Mouse (Mus musculus) embryonic facial prominence, embryonic 12.5 days (tissue): ENCODE measurements around the gene Dusp28. TPM values are rescaled to one million over a fixed set of nuclear protein-coding genes. Genes with fewer than 3 reads are reported as not detected.
A peak's percentile ranks its signal among the peaks of the same experiment; 100 is the strongest.
"Not testable (repeated sequence)": the region's sequence is repeated elsewhere in the genome, so short reads cannot be mapped to it uniquely, and the experiment has no call there.

Experiments
- ATAC-seq: fragments of 200-750 bp; cut with Nextera tagmentation; 2 replicates; pipeline ENCODE4 v1.8.0; 2017; ENCODE audit not compliant: insufficient number of reproducible peaks, insufficient read depth, low FRiP score, low TSS enrichment
- H3K27ac ChIP-seq: fragments of 300-500 bp; sonication (generic); 2 replicates; pipeline ENCODE4 v1.5.1; 2016; ENCODE audit warnings: mild to moderate bottlenecking
- H3K27me3 ChIP-seq: fragments of 300-500 bp; sonication (generic); 2 replicates; pipeline ENCODE4 v1.6.1; 2016; ENCODE audit warnings: mild to moderate bottlenecking, moderate library complexity
- H3K36me3 ChIP-seq: fragments of 300-500 bp; sonication (generic); 2 replicates; pipeline ENCODE4 v1.6.1; 2016; ENCODE audit warnings: mild to moderate bottlenecking
- H3K4me1 ChIP-seq: fragments of 300-500 bp; sonication (generic); 2 replicates; pipeline ENCODE4 v1.6.1; 2016
- H3K4me2 ChIP-seq: fragments of 300-500 bp; sonication (generic); replicated peaks from 2 replicates; pipeline ENCODE4 v1.6.1; 2016; ENCODE audit warnings: mild to moderate bottlenecking, moderate library complexity
- H3K4me3 ChIP-seq: fragments of 300-500 bp; sonication (generic); 2 replicates; pipeline ENCODE4 v1.5.1; 2016; ENCODE audit warnings: mild to moderate bottlenecking
- H3K9ac ChIP-seq: fragments of 300-500 bp; sonication (generic); 2 replicates; pipeline ENCODE4 v1.6.1; 2016; ENCODE audit warnings: mild to moderate bottlenecking, moderate library complexity
- H3K9me3 ChIP-seq: fragments of 300-500 bp; sonication (generic); 2 replicates; pipeline ENCODE4 v1.6.1; 2016; ENCODE audit warnings: mild to moderate bottlenecking, moderate library complexity
- WGBS: fragments of 180-500 bp; shearing (Covaris S2); methylation state at CpG from one replicate; pipeline ENCODE4 v1.1.7; 2016; 5-methylcytosine and 5-hydroxymethylcytosine counted together
- polyA plus RNA-seq: library from polyadenylated mRNA; unstranded; fragments of >200 nt; fragmentation: Nextera tagmentation; extraction: Ambion mirVana; gene quantifications from 2 replicates; pipeline ENCODE4 v1.2.1, GENCODE M21; 2016

The Dusp28 gene
- polyA plus RNA-seq, 1 experiment from 2014 or later = 10.8 TPM

GRCm38 (mm10) chr1:92949426-92949825, 42.6 kb downstream of the Dusp28 start:
- no peaks in the 10 kb centered on the region for H3K27me3 ChIP-seq
- H3K36me3 ChIP-seq = peaks cover 45% of the 10 kb centered on the region
- ATAC-seq = no peak
- H3K9me3 ChIP-seq = no peaks in the 10 kb centered on the region
- no peak overlapping the region for H3K9ac ChIP-seq
- 65% methylated on average over 6 of the region's 6 CpGs for WGBS
- no peaks in the 10 kb centered on the region for H3K4me1 ChIP-seq
- H3K27ac ChIP-seq = no peak overlapping the region
- H3K4me3 ChIP-seq = no peak overlapping the region
- no peak overlapping the region for H3K4me2 ChIP-seq

- WGBS = 74% methylated on average over 5 of the region's 5 CpGs
- H3K9me3 ChIP-seq = no peaks in the 10 kb centered on the region
Measured at GRCm38 (mm10) chr1:92950607-92951006, 43.8 kb downstream of the Dusp28 start, which contains the start of gene Gpr35. Gpr35 (plus strand) TSS chr1:92950865.

GRCm38 (mm10) chr1:92953641-92954040, 46.9 kb downstream of the Dusp28 start:
- Histone ChIP-seq H3K36me3 (peaks cover 7% of the 10 kb centered on the region), H3K4me3 (no peak overlapping the region), H3K27ac (no peak overlapping the region), H3K9ac (no peak overlapping the region), H3K4me2 (no peak overlapping the region), H3K9me3 (no peaks in the 10 kb centered on the region), H3K4me1 (no peaks in the 10 kb centered on the region), H3K27me3 (no peaks in the 10 kb centered on the region)
- 58% methylated on average over 2 of the region's 2 CpGs for WGBS
- no peak for ATAC-seq

More at GRCm38 (mm10) chr1:92950607-92951006, 43.8 kb downstream of the Dusp28 start, which contains the start of gene Gpr35:
- H3K4me1 ChIP-seq = no peaks in the 10 kb centered on the region
- no peaks in the 10 kb centered on the region for H3K27me3 ChIP-seq
- no peak within 1 kb of the TSS for H3K27ac ChIP-seq
- peaks cover 34% of the 10 kb centered on the region for H3K36me3 ChIP-seq
- no peak within 1 kb of the TSS for H3K4me2 ChIP-seq
- H3K9ac ChIP-seq = no peak within 1 kb of the TSS
- no peak for ATAC-seq
- no peak within 1 kb of the TSS for H3K4me3 ChIP-seq

GRCm38 (mm10) chr1:92956571-92957335, 50.0 kb downstream of the Dusp28 start:
- H3K4me2 ChIP-seq = peak overlapping the region; percentile 42
- H3K36me3 ChIP-seq, H3K4me3 ChIP-seq, H3K4me1 ChIP-seq, H3K9me3 ChIP-seq, H3K9ac ChIP-seq, H3K27me3 ChIP-seq, H3K27ac ChIP-seq, ATAC-seq: not testable (repeated sequence)
- WGBS = 10% methylated on average over 11 of the region's 11 CpGs

Other genes starting within 250 kb of the Dusp28 start
- 79.8 and 81.4 TPM in 2 replicates for gene Gpc1, start 75.3 kb upstream of the Dusp28 start, polyA plus RNA-seq
- 0.55 TPM in 2 replicates for gene Ankmy1, start 4.1 kb upstream of the Dusp28 start, polyA plus RNA-seq
- gene Rnpepl1, start 3.8 kb downstream of the Dusp28 start, polyA plus RNA-seq = 38.4 and 39.4 TPM in 2 replicates
- gene Capn10, start 27.4 kb downstream of the Dusp28 start, polyA plus RNA-seq = 42.7 and 44.7 TPM in 2 replicates
- 0.36 and 0.57 TPM in 2 replicates for gene Gpr35, start 43.9 kb downstream of the Dusp28 start, polyA plus RNA-seq
- not detected in 2 replicates for gene Aqp12, start 99.4 kb downstream of the Dusp28 start, polyA plus RNA-seq
- 31.4 and 34.4 TPM in 2 replicates for gene Kif1a, start 195.0 kb downstream of the Dusp28 start, polyA plus RNA-seq
- gene Agxt, start 228.3 kb downstream of the Dusp28 start, polyA plus RNA-seq = not detected in 2 replicates